Mouse (Mus musculus) c-Kit-positive CD71-negative TER-119-negative erythroid progenitor cells, embryonic 14.5 days (primary cell): ENCODE results near the gene Begain.

ENCODE experiments used
- DNase-seq: peaks from one replicate; pipeline ENCODE4 v3.0.0-alpha.2; 2013; ENCODE audit warnings: low read depth

The Begain gene

GRCm38 (mm10) chr12:109068167-109068653 is at the start of gene Begain:
Gene Begain, minus strand, starts transcription at chr12:109068217.
- DNase-seq: no peak

GRCm38 (mm10) chr12:109115707-109116106 is 47.7 kb upstream of the Begain start:
- DNase-seq: no peak

- no peak for DNase-seq
These were observed 47.1 kb upstream of the Begain start for GRCm38 (mm10) chr12:109115161-109115560.

GRCm38 (mm10) chr12:109112996-109113592 is 45.1 kb upstream of the Begain start:
- DNase-seq: no peak

GRCm38 (mm10) chr12:109112354-109112995 is 44.5 kb upstream of the Begain start:
- DNase-seq: no peak

- DNase-seq: no peak
These were observed 40.9 kb upstream of the Begain start for GRCm38 (mm10) chr12:109108911-109109310.

- DNase-seq: no peak
These were observed 32.4 kb upstream of the Begain start for GRCm38 (mm10) chr12:109100381-109100780.

- DNase-seq: no peak
These were observed 22.6 kb upstream of the Begain start for GRCm38 (mm10) chr12:109090456-109091130.

- no peak for DNase-seq
These were observed 22.0 kb upstream of the Begain start for GRCm38 (mm10) chr12:109090041-109090440.

GRCm38 (mm10) chr12:109086111-109086510 is 18.1 kb upstream of the Begain start:
- DNase-seq: no peak

GRCm38 (mm10) chr12:109085674-109086073 is 17.7 kb upstream of the Begain start:
- DNase-seq: no peak

GRCm38 (mm10) chr12:109085046-109085445 is 17.0 kb upstream of the Begain start:
- DNase-seq: no peak

GRCm38 (mm10) chr12:109083476-109083875 is 15.5 kb upstream of the Begain start:
- DNase-seq: no peak

GRCm38 (mm10) chr12:109077036-109077435 is 9.0 kb upstream of the Begain start:
- DNase-seq: no peak

- no peak for DNase-seq
These were observed 6.8 kb upstream of the Begain start for GRCm38 (mm10) chr12:109074777-109075285.

GRCm38 (mm10) chr12:109074106-109074505 is 6.1 kb upstream of the Begain start:
- DNase-seq: no peak

- no peak for DNase-seq
These were observed 3.2 kb upstream of the Begain start for GRCm38 (mm10) chr12:109071248-109071647.

GRCm38 (mm10) chr12:109069751-109070150 is 1.7 kb upstream of the Begain start:
- DNase-seq: no peak

GRCm38 (mm10) chr12:109068738-109069137 is 721 bp upstream of the Begain start:
- DNase-seq: no peak

GRCm38 (mm10) chr12:109067561-109068135 is 369 bp downstream of the Begain start:
- DNase-seq: no peak

GRCm38 (mm10) chr12:109058660-109059059 is 9.4 kb downstream of the Begain start:
- DNase-seq: no peak

- DNase-seq: no peak
These were observed 10.3 kb downstream of the Begain start for GRCm38 (mm10) chr12:109057736-109058135.
